Mouse (Mus musculus): Measurements from ENCODE around the gene Jakmip3.

DNA sequence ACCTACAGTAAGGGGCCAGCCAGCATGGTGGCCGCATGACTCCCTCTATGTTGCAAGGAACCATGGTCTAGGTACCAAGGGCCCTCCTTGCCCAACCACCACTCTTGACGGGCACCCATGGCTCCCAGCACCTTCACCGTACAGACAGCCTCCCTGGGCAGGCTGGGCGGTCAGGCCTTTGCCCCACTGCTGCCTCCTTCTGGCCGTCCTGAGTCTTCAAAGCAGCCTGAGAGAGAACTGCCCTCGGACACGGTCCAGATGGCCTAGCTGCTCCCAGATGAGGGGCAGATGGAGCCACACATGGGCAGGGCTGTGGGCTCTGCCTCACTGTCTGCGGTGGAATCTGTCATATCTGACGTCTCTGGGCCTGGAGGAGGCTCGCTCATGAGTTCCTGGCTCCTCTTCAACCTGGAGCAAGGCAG is 163.4 kb downstream of the Jakmip3 start:
- TF ChIP-seq CTCF (IDR thresholded peaks at IDR 0.05; ENCODE audit: borderline replicate concordance, insufficient read depth, low read length): no peak
- TF ChIP-seq POLR2A (IDR thresholded peaks at IDR 0.05; ENCODE audit: low read depth, low read length): no peak
